Mouse (Mus musculus) layer of hippocampus, adult 2 months (tissue): ENCODE data around the gene Adamts10. TPM values are rescaled to one million over a fixed set of nuclear protein-coding genes. Genes with fewer than 3 reads are reported as not detected.
A peak's percentile ranks its signal among the peaks of the same experiment; 100 is the strongest.

Experiments used
- DNase-seq, 2 experiments: peaks; one replicate each; pipeline ENCODE4 v3.0.0; 2022; ENCODE audit warnings: low spot score in 2 of 2
- H3K27ac ChIP-seq: fragments of 200-600 bp; 2 replicates; pipeline ENCODE4 v1.8.1; 2022
- H3K4me3 ChIP-seq: fragments of 200-600 bp; 2 replicates; pipeline ENCODE4 v1.8.1; 2022; ENCODE audit warnings: mild to moderate bottlenecking
- CTCF ChIP-seq: fragments of 200-600 bp; conservative IDR thresholded peaks from 2 replicates; pipeline ENCODE4 v1.8.1; 2022; ENCODE audit warnings: antibody characterized with exemption, mild to moderate bottlenecking, moderate library complexity
- total RNA-seq, 2 experiments: library from RNA; stranded (reverse); gene quantifications; 2 replicates each; pipeline ENCODE4 v1.2.3; 2021

Adamts10 gene
- total RNA-seq, 2 experiments from 2014 or later, result 34.3 to 35.4 TPM

- Histone ChIP-seq H3K27ac (no peak overlapping the region), H3K4me3 (no peak overlapping the region)
- no peak for DNase-seq
- TF ChIP-seq CTCF, result no peak
These were observed 42.2 kb downstream of the Adamts10 start for GRCm38 (mm10) chr17:33566182-33566581.

GRCm38 (mm10) chr17:33584061-33584460 lies 60.1 kb downstream of the Adamts10 start:
- H3K27ac ChIP-seq, result no peak overlapping the region
- no peak for DNase-seq
- H3K4me3 ChIP-seq, result no peak overlapping the region
- TF ChIP-seq CTCF, result no peak

- no peak for TF ChIP-seq CTCF
- H3K4me3 ChIP-seq, result no peak overlapping the region
- no peak for DNase-seq
- no peak overlapping the region for H3K27ac ChIP-seq
These were observed 62.0 kb downstream of the Adamts10 start for GRCm38 (mm10) chr17:33586011-33586410.

GRCm38 (mm10) chr17:33597271-33597670 lies 73.3 kb downstream of the Adamts10 start:
- peak; percentile 28 for TF ChIP-seq CTCF
- DNase-seq, result no peak
- Histone ChIP-seq H3K27ac (no peak overlapping the region), H3K4me3 (no peak overlapping the region)

GRCm38 (mm10) chr17:33598506-33598905 lies 74.5 kb downstream of the Adamts10 start:
- TF ChIP-seq CTCF, result no peak
- DNase-seq, result no peak
- Histone ChIP-seq H3K27ac (no peak overlapping the region), H3K4me3 (no peak overlapping the region)

GRCm38 (mm10) chr17:33599836-33600475 lies 76.0 kb downstream of the Adamts10 start:
- H3K27ac ChIP-seq, result no peak overlapping the region
- no peak for TF ChIP-seq CTCF
- no peak for DNase-seq
- H3K4me3 ChIP-seq, result no peak overlapping the region

- Histone ChIP-seq H3K27ac (no peak overlapping the region), H3K4me3 (no peak overlapping the region)
- TF ChIP-seq CTCF, result no peak
- no peak for DNase-seq
These were observed 76.8 kb downstream of the Adamts10 start for GRCm38 (mm10) chr17:33600831-33601230.

GRCm38 (mm10) chr17:33601947-33602346 lies 77.9 kb downstream of the Adamts10 start:
- TF ChIP-seq CTCF, result no peak
- DNase-seq, result no peak
- no peak overlapping the region for H3K4me3 ChIP-seq
- H3K27ac ChIP-seq, result no peak overlapping the region

Other genes starting within 250 kb of the Adamts10 start
- 10 to 100 TPM; 32.8 to 38.8 TPM for gene Zfp955b, start 234.7 kb upstream of the Adamts10 start, total RNA-seq
- gene Zfp81, start 165.3 kb upstream of the Adamts10 start, total RNA-seq, result 10 to 100 TPM; 22.2 to 22.3 TPM
- gene Zfp101, start 129.6 kb upstream of the Adamts10 start, total RNA-seq, result 10 to 100 TPM; 10.3 to 17.7 TPM
- under 1 TPM in 1 of 2 experiments, not detected in 1; 0.42 TPM for gene Actl9, start 91.3 kb upstream of the Adamts10 start, total RNA-seq
- gene Myo1f, start 31.5 kb downstream of the Adamts10 start, total RNA-seq, result 1 to 10 TPM; 1.3 to 1.5 TPM
- gene Zfp414, start 104.9 kb downstream of the Adamts10 start, total RNA-seq, result 10 to 100 TPM; 50.1 to 51.3 TPM
- gene Pram1, start 113.9 kb downstream of the Adamts10 start, total RNA-seq, result under 1 TPM; 0.51 to 0.59 TPM
- 100 to 1,000 TPM; 164 to 178 TPM for gene Hnrnpm, start 162.7 kb downstream of the Adamts10 start, total RNA-seq
- gene March2, start 194.5 kb downstream of the Adamts10 start, total RNA-seq, result 10 to 100 TPM; 84.7 to 86.1 TPM
- 100 to 1,000 TPM; 306 to 322 TPM for gene Rab11b, start 236.3 kb downstream of the Adamts10 start, total RNA-seq